In the genomic region with DNA sequence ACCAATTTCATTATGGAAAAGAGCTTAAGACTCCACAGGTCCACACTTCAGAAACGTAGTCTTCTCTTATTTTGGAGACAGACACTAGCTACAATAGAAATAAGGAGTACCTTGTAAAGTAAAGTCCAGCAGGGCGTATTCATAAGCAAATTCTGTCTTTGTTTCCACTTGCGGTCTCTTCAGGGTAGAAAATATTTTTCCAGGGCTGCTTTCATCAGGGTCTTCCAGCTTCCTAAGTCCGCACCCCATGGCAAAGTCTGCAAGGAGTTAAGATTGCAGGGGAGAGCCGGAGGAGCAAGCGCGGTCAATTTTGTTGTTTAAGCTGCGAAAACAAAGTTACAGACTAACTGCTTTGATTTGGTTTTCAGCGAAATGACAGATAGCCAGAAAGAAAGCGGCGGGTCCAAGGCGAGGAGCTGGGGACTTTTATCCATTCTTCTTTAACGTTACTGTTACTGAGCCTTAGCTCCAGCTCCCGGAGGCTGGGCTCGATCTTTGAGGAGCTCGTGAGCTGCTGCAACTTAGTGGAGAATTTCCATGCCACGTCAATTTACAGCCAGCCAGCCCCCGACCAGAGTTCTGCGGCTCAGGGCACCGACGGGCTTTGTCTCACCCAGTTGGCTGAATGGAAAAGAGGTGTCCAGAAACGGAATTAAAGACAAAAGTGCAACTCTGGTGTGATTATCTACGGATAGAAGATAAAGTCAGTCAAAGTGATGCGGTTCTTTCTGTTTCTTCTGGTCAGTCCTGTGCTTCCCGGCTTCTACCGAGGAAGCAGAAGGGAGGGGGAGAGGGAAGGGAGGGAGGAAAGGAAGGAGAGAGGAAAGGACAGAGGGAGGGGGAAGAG, we compare ENCODE assay signal across 8 mouse cellular contexts. TPM values are rescaled to one million over a fixed set of nuclear protein-coding genes. Genes with fewer than 3 reads are reported as not detected.
A peak's percentile ranks its signal among the peaks of the same experiment; 100 is the strongest.
DNase-seq lines count a peak whose midpoint lies in the region; ATAC-seq and TF ChIP-seq lines count a peak whose summit lies in the region.

A gene (minus strand): TSS at position 772 of the 847 bp plus-strand sequence.

- peak within 1 kb of the TSS; percentile 58 for H3K4me3 ChIP-seq in testis, adult 2 months (ENCODE audit: control insufficient read depth, low read depth, low read length)
- peak within 1 kb of the TSS; percentile 57 for H3K4me3 ChIP-seq in embryonic facial prominence, embryonic 13.5 days

- H3K4me2 ChIP-seq in embryonic facial prominence, embryonic 13.5 days, result peak within 1 kb of the TSS; percentile 62

- peak within 1 kb of the TSS; percentile 53; the same call in 1 of the 2 replicates for H3K27ac ChIP-seq in testis, adult 2 months (ENCODE audit: control insufficient read depth, insufficient read depth, low read depth, low read length)
- H3K27ac ChIP-seq in embryonic facial prominence, embryonic 13.5 days, result peak within 1 kb of the TSS; percentile 92

- H3K36me3 ChIP-seq in testis, adult 2 months (ENCODE audit: control insufficient read depth, insufficient read depth, low read length), result no peaks in the 10 kb centered on the region
- H3K36me3 ChIP-seq in embryonic facial prominence, embryonic 13.5 days, result no peaks in the 10 kb centered on the region

- no peak for DNase-seq in testis, postnatal 10 days (ENCODE audit: low spot score)
- DNase-seq in heart, postnatal 10 days, result peak; percentile 59 to 68
- DNase-seq in layer of hippocampus, postnatal 36 days, result no peak
- no peak for DNase-seq in T-cell, adult 2 months (ENCODE audit: low spot score)
- no peak for DNase-seq in MN1 (ENCODE audit: low spot score)

- ATAC-seq in embryonic facial prominence, embryonic 13.5 days (ENCODE audit: insufficient number of reproducible peaks, insufficient read depth, low FRiP score, low TSS enrichment, low read depth), result no peak
- ATAC-seq in megakaryocyte, adult 5-6 weeks (ENCODE audit: poor library complexity, severe bottlenecking), result peak; percentile 24; the same call in 1 of the 2 replicates

- TF ChIP-seq POLR2A in testis, adult 2 months (IDR thresholded peaks at IDR 0.05; ENCODE audit: control insufficient read depth, low read depth, low read length), result no peak

- no peaks in the 10 kb centered on the region for H3K27me3 ChIP-seq in testis, adult 2 months (ENCODE audit: control insufficient read depth, insufficient read depth, low read length)
- H3K27me3 ChIP-seq in embryonic facial prominence, embryonic 13.5 days, result no peaks in the 10 kb centered on the region

- WGBS in embryonic facial prominence, embryonic 13.5 days, result 1% methylated on average over 26 of the region's 26 CpGs

- no peak for TF ChIP-seq CTCF in testis, adult 2 months (IDR thresholded peaks at IDR 0.05; ENCODE audit: control insufficient read depth, insufficient read depth, insufficient replicate concordance, low read depth, low read length)

- peak within 1 kb of the TSS; percentile 79 for H3K9ac ChIP-seq in embryonic facial prominence, embryonic 13.5 days

- intact Hi-C loops in heart, postnatal 10 days (cut with DNase I), result loop anchor here (5.0 kb wide), 1 partner anchor 139 kb away; a partner anchor contains a TSS

- H3K4me1 ChIP-seq in testis, adult 2 months (ENCODE audit: control insufficient read depth, insufficient read depth, low read length), result peaks cover 5% of the 10 kb centered on the region
- H3K4me1 ChIP-seq in embryonic facial prominence, embryonic 13.5 days, result peaks cover 37% of the 10 kb centered on the region

- H3K9me3 ChIP-seq in embryonic facial prominence, embryonic 13.5 days, result no peaks in the 10 kb centered on the region

RNA-seq across cellular contexts. Expression of the gene that starts here (rescaled TPM):
- 7.0 and 8.1 TPM in 2 replicates for polyA plus RNA-seq in testis, adult 2 months (2012; rRNA removed)
- polyA plus RNA-seq in embryonic facial prominence, embryonic 13.5 days (2015; fragmentation: Nextera tagmentation; extraction: Ambion mirVana), result 30.2 and 32.2 TPM in 2 replicates
- 10 to 100 TPM; 12.4 to 14.1 TPM for total RNA-seq in heart, postnatal 10 days (2021)
- 10 to 100 TPM; 31.8 to 34.1 TPM for total RNA-seq in layer of hippocampus, postnatal 36 days (2021)
- total RNA-seq in megakaryocyte, adult 5-6 weeks (2015), result 0.73 and 2.2 TPM in 2 replicates
- total RNA-seq in megakaryocyte, adult 5-6 weeks (2017), result 1.7 and 2.5 TPM in 2 replicates

Comparison
In these comparisons a context has a peak if more than half of its experiments do, and no peak if none do; other contexts are left out.
1. DNase-seq: peak in heart, postnatal 10 days (2 of 2); none in testis, postnatal 10 days (single experiment), layer of hippocampus, postnatal 36 days (0 of 2), T-cell, adult 2 months (single experiment) and MN1 (single experiment).